Mouse (Mus musculus) cerebellum, adult 11-12 months (tissue): ENCODE data around the gene Apoa4.

Experiments used
- DNase-seq: peaks from one replicate; pipeline ENCODE4 v3.0.0; 2022

The Apoa4 gene

GRCm38 (mm10) chr9:46240526-46241153 is at the start of gene Apoa4:
TSS of gene Apoa4 (plus strand) at chr9:46240696.
- DNase-seq, result no peak

GRCm38 (mm10) chr9:46191234-46191633 is 49.3 kb upstream of the Apoa4 start:
- no peak for DNase-seq

- no peak for DNase-seq
Measured at GRCm38 (mm10) chr9:46191644-46192043, 48.9 kb upstream of the Apoa4 start.

GRCm38 (mm10) chr9:46192642-46193041 is 47.9 kb upstream of the Apoa4 start:
- DNase-seq, result no peak

- DNase-seq, result no peak
Measured at GRCm38 (mm10) chr9:46194809-46195208, 45.7 kb upstream of the Apoa4 start.

GRCm38 (mm10) chr9:46196699-46197169 is 43.8 kb upstream of the Apoa4 start:
- DNase-seq, result no peak

GRCm38 (mm10) chr9:46198461-46198860 is 42.0 kb upstream of the Apoa4 start:
- no peak for DNase-seq

- DNase-seq, result no peak
Measured at GRCm38 (mm10) chr9:46198936-46199335, 41.6 kb upstream of the Apoa4 start.

- DNase-seq, result no peak
Measured at GRCm38 (mm10) chr9:46199609-46200008, 40.9 kb upstream of the Apoa4 start.

- DNase-seq, result no peak
Measured at GRCm38 (mm10) chr9:46206834-46207500, 33.5 kb upstream of the Apoa4 start.

- DNase-seq, result no peak
Measured at GRCm38 (mm10) chr9:46207501-46207869, 33.0 kb upstream of the Apoa4 start.

- peak; percentile 64 for DNase-seq
Measured at GRCm38 (mm10) chr9:46208401-46208974, 32.0 kb upstream of the Apoa4 start.

- no peak for DNase-seq
Measured at GRCm38 (mm10) chr9:46210473-46210872, 30.0 kb upstream of the Apoa4 start.

GRCm38 (mm10) chr9:46214276-46214675 is 26.2 kb upstream of the Apoa4 start:
- DNase-seq, result no peak

GRCm38 (mm10) chr9:46214946-46215337 is 25.6 kb upstream of the Apoa4 start:
- DNase-seq, result no peak

GRCm38 (mm10) chr9:46215338-46216322 is 24.9 kb upstream of the Apoa4 start:
- DNase-seq, result peak; percentile 59

- no peak for DNase-seq
Measured at GRCm38 (mm10) chr9:46216744-46217470, 23.6 kb upstream of the Apoa4 start.

- no peak for DNase-seq
Measured at GRCm38 (mm10) chr9:46218176-46218575, 22.3 kb upstream of the Apoa4 start.

- no peak for DNase-seq
Measured at GRCm38 (mm10) chr9:46223090-46223489, 17.4 kb upstream of the Apoa4 start.

- DNase-seq, result no peak
Measured at GRCm38 (mm10) chr9:46224101-46224500, 16.4 kb upstream of the Apoa4 start.

GRCm38 (mm10) chr9:46224945-46225660 is 15.4 kb upstream of the Apoa4 start:
- no peak for DNase-seq
